Mouse (Mus musculus) layer of hippocampus, postnatal 25 days (tissue): ENCODE data around the gene Kmt2e. TPM values are rescaled to one million over a fixed set of nuclear protein-coding genes. Genes with fewer than 3 reads are reported as not detected.

Experiments used
- DNase-seq, 2 experiments: peaks; one replicate each; pipeline ENCODE4 v3.0.0; 2022; ENCODE audit warnings: mixed read lengths in 2 of 2, low spot score in 1 of 2; ENCODE audit errors: extremely low spot score in 1 of 2
- total RNA-seq, 2 experiments: library from RNA; stranded (reverse); gene quantifications; 2 replicates each; pipeline ENCODE4 v1.2.3; 2021

The Kmt2e gene
- 100 to 1,000 TPM in 1 of 2 experiments, 10 to 100 TPM in 1; 80.8 to 102 TPM for total RNA-seq

- peak; percentile 83 to 92 for DNase-seq
These were observed at the start of gene Kmt2e for GRCm38 (mm10) chr5:23433720-23434597. TSS of gene Kmt2e (plus strand) at chr5:23434441.

DNA sequence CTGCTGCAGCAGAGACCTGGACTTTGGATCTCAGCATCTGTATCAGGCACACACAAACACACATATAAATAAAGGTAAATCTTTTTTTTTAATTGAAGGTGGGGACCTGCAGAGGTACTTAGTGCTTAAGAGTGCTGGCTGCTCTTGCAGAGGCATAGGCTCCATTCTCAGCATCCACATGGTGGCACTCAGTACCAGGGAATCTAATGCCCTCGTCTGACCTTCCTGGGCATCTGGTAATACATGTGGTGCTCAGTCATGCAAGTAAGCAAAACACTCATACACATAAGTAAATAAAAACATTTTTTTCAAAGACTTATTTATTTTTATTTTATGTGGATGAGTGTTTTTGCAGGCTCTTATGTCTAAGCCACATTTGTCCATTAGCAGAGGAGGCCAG, 49.1 kb upstream of the Kmt2e start:
- no peak for DNase-seq

GRCm38 (mm10) chr5:23385763-23386217, 48.5 kb upstream of the Kmt2e start:
- DNase-seq, result no peak

- DNase-seq, result peak; percentile 46 to 57
These were observed 47.5 kb upstream of the Kmt2e start for GRCm38 (mm10) chr5:23386562-23387312.

GRCm38 (mm10) chr5:23387313-23387666, 47.0 kb upstream of the Kmt2e start:
- no peak for DNase-seq

DNA sequence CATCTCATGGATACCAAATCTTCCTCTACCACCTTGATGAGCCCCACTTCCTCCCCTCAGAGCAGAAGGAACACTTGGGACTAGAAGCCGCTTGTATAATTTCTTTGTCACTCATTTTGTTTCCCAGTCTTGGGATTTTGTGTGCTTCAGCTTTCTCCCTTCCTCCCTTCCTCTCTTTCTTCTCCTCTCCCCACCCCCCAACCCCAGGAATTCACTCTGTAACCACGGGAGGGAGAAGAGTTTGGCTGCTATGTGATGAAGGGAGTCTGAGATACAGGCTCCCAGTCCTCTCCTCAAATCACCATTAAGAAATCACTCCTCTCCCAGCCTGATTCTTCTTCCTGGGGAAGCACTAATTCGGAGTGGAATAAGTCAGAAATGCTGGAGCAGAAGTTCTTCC, 46.1 kb upstream of the Kmt2e start:
- DNase-seq, result no peak

DNA sequence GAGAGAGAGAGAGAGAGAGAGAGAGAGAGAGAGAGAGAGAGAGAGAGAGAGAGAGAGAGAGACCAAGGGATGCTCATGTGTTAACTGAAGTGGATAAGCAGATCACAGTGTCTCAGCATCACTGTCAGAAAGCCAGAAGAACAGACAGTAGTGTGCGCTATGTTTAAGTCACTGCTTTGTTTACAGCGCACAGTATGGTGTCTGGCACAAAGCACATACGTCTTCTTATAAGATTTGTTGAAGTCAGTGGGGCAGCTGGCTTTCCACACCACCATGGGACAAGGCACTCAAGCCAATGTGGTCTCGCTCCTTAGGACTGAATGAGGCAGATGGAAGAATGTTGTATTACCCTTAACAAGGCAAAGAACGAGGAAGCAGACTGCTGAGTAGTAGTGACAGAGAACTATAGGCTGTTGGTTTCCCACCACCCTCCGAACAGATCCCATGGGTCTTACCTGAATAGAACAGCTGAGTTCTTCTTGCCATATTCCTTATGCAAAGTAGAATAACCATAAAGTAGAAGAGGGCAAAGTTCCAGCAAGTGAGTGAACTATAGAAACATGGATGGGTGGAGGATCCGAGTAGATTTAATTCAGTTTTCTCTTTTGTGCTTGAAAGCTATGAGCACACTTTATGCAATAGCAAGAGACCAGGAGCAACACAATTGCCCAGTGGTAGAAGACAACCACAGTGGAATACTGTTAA, 44.5 kb upstream of the Kmt2e start:
- DNase-seq, result no peak

DNA sequence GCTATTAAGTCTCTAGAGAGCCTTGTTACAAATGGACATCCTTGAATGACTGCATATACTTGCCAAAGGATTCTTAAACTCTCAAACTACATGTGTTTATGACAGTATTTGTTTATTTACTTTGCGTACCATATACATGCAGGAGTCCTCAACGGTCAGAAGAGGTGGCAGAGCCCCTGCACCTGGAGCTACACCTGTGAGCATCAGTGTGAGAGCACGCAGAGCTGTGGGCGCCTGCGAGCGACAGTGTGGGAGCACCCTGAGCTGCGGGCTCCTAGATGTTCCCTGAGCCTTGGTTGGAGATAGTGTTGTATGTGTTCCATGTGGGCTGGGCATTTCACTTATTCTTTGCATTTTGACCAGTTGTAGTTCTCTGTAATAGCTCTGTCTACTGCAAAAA, 42.5 kb upstream of the Kmt2e start:
- no peak for DNase-seq

DNA sequence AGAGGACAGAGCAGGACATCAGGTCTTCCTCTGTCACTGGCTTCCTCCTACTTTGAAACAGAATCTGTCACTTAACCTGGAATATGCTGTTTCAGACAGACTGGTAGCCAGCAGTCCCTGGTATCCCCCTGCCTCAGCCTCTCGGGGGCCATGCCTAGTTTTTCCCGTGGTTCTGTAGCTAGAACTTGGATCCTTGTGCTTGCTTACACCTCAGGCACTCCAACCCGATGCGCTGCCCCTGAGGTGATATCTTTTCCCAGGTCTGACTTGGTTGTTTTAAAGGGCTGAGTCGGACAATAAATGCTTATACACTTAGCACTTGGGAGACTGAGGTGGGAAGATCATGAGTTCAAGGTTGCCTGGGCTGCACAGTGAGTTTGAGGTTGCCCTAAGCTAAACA, 40.4 kb upstream of the Kmt2e start:
- no peak for DNase-seq

DNA sequence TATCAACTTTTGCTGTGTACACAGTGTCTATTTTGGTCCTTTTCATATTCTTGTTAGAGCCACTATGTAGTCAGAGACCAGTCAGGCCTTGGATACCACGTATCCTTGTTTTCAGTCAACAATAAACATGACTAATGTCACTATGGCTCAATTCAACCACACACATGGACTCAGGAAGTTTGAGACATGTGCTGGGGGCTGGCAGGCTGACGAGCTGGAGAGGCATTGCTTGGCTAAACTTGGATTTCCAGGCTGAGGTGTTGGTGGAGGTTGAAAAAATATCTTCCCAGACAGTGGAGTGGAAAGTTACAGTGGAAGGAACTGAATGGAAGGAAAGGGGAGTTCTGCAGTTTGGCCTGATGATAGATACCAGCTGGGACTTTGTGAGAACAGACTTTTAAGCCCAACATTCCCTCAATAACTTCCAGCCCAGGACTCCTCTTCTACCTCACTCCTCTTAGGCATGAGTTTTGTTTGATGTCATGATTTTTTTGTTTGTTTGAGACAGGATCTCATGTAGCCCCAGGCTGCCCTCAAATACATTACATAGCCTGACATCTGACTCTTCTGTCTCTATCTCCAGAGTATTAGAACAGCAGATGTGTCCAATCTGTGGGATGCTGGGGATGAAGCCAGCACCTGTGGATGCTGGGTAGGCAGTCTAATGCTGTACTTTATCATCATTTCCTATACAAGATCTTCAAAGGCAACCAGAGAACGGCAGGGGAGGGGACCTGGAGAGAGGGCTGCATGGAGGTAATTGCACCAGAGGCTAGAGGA, 39.7 kb upstream of the Kmt2e start:
- DNase-seq, result no peak

GRCm38 (mm10) chr5:23395721-23396120, 38.5 kb upstream of the Kmt2e start:
- DNase-seq, result no peak

- no peak for DNase-seq
These were observed 37.5 kb upstream of the Kmt2e start for GRCm38 (mm10) chr5:23396756-23397155.

GRCm38 (mm10) chr5:23400156-23400555, 34.1 kb upstream of the Kmt2e start:
- DNase-seq, result no peak

DNA sequence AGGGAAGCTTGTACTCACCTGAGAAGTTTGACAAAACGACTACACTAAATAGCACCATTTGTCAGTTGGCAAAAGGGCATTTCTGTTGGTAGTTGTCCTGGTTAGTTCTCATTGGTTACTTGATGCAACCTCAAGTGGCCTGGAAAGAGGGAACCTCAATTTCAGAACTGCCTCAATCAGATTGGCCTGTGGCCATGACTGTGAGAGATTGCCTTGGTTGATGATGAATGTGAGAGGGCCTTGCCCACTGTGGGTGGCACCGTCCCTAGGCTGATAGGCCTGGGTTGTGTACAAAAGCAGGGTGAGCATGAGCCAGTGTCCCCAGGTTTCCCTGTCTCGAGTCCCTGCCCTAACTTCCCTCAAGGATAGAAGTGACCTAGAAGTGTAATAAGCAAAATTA, 33.4 kb upstream of the Kmt2e start:
- DNase-seq, result no peak

- DNase-seq, result no peak
These were observed 32.9 kb upstream of the Kmt2e start for GRCm38 (mm10) chr5:23401368-23401767.

- DNase-seq, result no peak
These were observed 32.2 kb upstream of the Kmt2e start for GRCm38 (mm10) chr5:23401999-23402398.

- no peak for DNase-seq
These were observed 31.1 kb upstream of the Kmt2e start for GRCm38 (mm10) chr5:23403161-23403560.

DNA sequence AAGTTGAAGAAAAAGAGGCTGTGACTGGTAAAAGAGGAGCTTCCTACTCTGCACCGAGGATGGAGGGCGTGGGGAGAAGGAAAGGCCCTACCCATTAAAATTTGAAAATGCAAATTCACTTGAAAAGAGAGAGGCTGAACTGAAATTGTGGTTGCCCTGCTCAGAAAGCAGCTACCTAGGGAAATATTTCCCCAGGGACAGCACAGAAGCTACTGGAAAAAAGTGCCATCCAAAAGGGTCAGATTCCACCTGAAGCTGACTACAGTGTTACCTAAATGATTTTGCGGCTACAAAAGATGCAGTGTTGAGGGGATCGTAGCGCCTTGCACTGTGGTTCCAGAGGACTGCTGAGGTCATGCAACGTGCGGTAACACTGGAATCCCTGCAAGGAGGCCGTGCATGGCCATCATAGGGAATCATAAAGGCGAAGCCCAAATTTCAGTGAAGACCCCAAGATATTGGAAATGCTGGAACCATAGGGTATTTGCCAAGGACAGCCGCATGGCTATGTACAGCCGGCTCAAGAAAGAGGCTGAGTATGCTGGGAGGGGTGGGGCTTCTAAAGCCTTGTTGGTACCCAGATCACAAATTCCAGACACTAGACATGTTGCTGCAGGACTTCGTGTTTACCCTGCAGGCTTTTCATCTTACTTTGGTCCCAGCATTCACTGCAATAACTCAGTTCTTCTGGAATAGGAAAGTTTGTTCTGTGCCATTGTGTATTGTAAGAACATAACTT, 28.4 kb upstream of the Kmt2e start:
- DNase-seq, result no peak

DNA sequence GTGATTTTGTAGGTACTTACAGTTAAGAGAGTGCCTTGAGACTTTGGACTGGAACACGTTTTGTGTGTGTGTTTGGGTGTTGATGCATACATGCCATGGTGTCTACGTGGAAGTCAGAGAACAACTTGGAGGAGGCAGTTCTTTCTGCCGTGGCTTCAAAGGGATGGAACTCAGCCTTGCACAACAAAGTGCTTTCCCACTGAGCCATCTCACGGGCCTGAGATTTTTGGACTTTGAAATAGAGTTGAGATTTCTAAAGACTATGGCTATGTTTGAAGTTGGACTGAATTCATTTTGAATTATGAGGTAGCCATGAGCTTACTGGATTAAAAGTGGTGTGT, 27.9 kb upstream of the Kmt2e start:
- DNase-seq, result no peak

DNA sequence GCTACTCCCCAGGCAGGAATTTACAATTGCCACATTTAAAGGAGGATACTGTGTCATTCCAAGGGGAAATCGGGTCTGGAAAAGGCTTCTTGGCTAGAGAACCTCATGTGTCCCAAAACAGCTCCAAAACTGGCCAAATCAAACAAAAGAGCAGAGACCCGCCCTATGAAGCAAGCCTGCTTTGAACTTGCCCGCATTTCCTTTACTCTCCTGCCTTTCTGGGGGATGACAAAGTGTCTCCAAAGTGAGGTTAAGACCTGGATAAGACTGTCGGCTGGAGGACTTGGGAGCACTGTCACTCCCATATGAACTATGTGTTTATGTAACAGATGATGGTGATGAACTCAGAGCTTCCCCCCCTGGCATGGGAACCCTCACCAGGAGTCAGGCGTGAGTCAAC, 26.1 kb upstream of the Kmt2e start:
- no peak for DNase-seq
